Mouse (Mus musculus): ENCODE data around the gene Racgap1. TPM values are rescaled to one million over a fixed set of nuclear protein-coding genes. Genes with fewer than 3 reads are reported as not detected.

Gene Racgap1
- 146 TPM in 2 replicates for polyA plus RNA-seq (2016; fragmentation: Nextera tagmentation; extraction: Ambion mirVana)

GRCm38 (mm10) chr15:99651163-99651872, at the start of gene Racgap1:
TSS of gene Racgap1 (minus strand) at chr15:99651656.
- Histone ChIP-seq H3K9me3 (no peaks in the 10 kb centered on the region), H3K27ac (replicated peaks) (peak within 1 kb of the TSS; percentile 94), H3K4me3 (peak within 1 kb of the TSS; percentile 96), H3K27me3 (replicated peaks; ENCODE audit: low read depth, poor library complexity, severe bottlenecking) (peaks cover 41% of the 10 kb centered on the region), H3K36me3 (replicated peaks) (no peaks in the 10 kb centered on the region), H3K4me1 (peaks cover 64% of the 10 kb centered on the region)
- DNase-seq (ENCODE audit: low spot score): peak; percentile 97
- under 1% methylated on average over 68 of the region's 68 CpGs for WGBS

GRCm38 (mm10) chr15:99700219-99701106, 49.0 kb upstream of the Racgap1 start:
- Histone ChIP-seq H3K27ac (replicated peaks) (0 out of 2 replicates have a peak overlapping the region, but pooled peaks have one; percentile 100), H3K27me3 (replicated peaks; ENCODE audit: low read depth, poor library complexity, severe bottlenecking) (peaks cover 35% of the 10 kb centered on the region), H3K36me3 (replicated peaks) (peaks cover 23% of the 10 kb centered on the region), H3K9me3 (no peaks in the 10 kb centered on the region), H3K4me1 (peaks cover 48% of the 10 kb centered on the region), H3K4me3 (0 out of 2 replicates have a peak overlapping the region, but pooled peaks have one; percentile 1)
- DNase-seq (ENCODE audit: low spot score): no peak
- WGBS: 85% methylated on average over 18 of the region's 18 CpGs

GRCm38 (mm10) chr15:99699715-99700114, 48.3 kb upstream of the Racgap1 start:
- H3K4me1 ChIP-seq: peaks cover 45% of the 10 kb centered on the region

GRCm38 (mm10) chr15:99698533-99699085, 47.2 kb upstream of the Racgap1 start:
- WGBS: 35% methylated on average over 20 of the region's 20 CpGs
- Histone ChIP-seq H3K4me1 (peaks cover 34% of the 10 kb centered on the region), H3K27me3 (replicated peaks; ENCODE audit: low read depth, poor library complexity, severe bottlenecking) (peaks cover 41% of the 10 kb centered on the region), H3K4me3 (0 out of 2 replicates have a peak overlapping the region, but pooled peaks have one; percentile 28), H3K27ac (replicated peaks) (no peak overlapping the region), H3K36me3 (replicated peaks) (peaks cover 7% of the 10 kb centered on the region), H3K9me3 (no peaks in the 10 kb centered on the region)
- no peak for DNase-seq (ENCODE audit: low spot score)

More at GRCm38 (mm10) chr15:99699715-99700114, 48.3 kb upstream of the Racgap1 start:
- no peak overlapping the region for H3K27ac ChIP-seq (replicated peaks)
- DNase-seq (ENCODE audit: low spot score): no peak
- 87% methylated on average over 10 of the region's 10 CpGs for WGBS
- peaks cover 18% of the 10 kb centered on the region for H3K36me3 ChIP-seq (replicated peaks)
- no peaks in the 10 kb centered on the region for H3K9me3 ChIP-seq
- peaks cover 41% of the 10 kb centered on the region for H3K27me3 ChIP-seq (replicated peaks; ENCODE audit: low read depth, poor library complexity, severe bottlenecking)
- no peak overlapping the region for H3K4me3 ChIP-seq

- Histone ChIP-seq H3K27me3 (replicated peaks; ENCODE audit: low read depth, poor library complexity, severe bottlenecking) (peaks cover 50% of the 10 kb centered on the region), H3K4me1 (peaks cover 23% of the 10 kb centered on the region), H3K4me3 (no peak overlapping the region), H3K36me3 (replicated peaks) (no peaks in the 10 kb centered on the region), H3K9me3 (no peaks in the 10 kb centered on the region), H3K27ac (replicated peaks) (no peak overlapping the region)
- 31% methylated on average over 2 of the region's 2 CpGs for WGBS
- DNase-seq (ENCODE audit: low spot score): peak; percentile 56
These were observed 45.9 kb upstream of the Racgap1 start for GRCm38 (mm10) chr15:99697309-99697708.

- Histone ChIP-seq H3K27ac (replicated peaks) (peak overlapping the region; percentile 37), H3K4me3 (no peak overlapping the region), H3K4me1 (peaks cover 30% of the 10 kb centered on the region), H3K27me3 (replicated peaks; ENCODE audit: low read depth, poor library complexity, severe bottlenecking) (peaks cover 54% of the 10 kb centered on the region), H3K36me3 (replicated peaks) (no peaks in the 10 kb centered on the region), H3K9me3 (no peaks in the 10 kb centered on the region)
- DNase-seq (ENCODE audit: low spot score): no peak
- WGBS: 68% methylated on average over 9 of the region's 9 CpGs
These were observed 40.5 kb upstream of the Racgap1 start for GRCm38 (mm10) chr15:99691976-99692375.

- Histone ChIP-seq H3K4me1 (peaks cover 30% of the 10 kb centered on the region), H3K36me3 (replicated peaks) (no peaks in the 10 kb centered on the region), H3K27me3 (replicated peaks; ENCODE audit: low read depth, poor library complexity, severe bottlenecking) (peaks cover 46% of the 10 kb centered on the region), H3K27ac (replicated peaks) (no peak overlapping the region; the same call in 1 of the 2 replicates), H3K4me3 (no peak overlapping the region), H3K9me3 (no peaks in the 10 kb centered on the region)
- 14% methylated on average over 4 of the region's 4 CpGs for WGBS
- DNase-seq (ENCODE audit: low spot score): peak; percentile 19
These were observed 39.5 kb upstream of the Racgap1 start for GRCm38 (mm10) chr15:99690924-99691323.

- Histone ChIP-seq H3K27me3 (replicated peaks; ENCODE audit: low read depth, poor library complexity, severe bottlenecking) (peaks cover 40% of the 10 kb centered on the region), H3K27ac (replicated peaks) (no peak overlapping the region), H3K9me3 (no peaks in the 10 kb centered on the region), H3K4me1 (peaks cover 30% of the 10 kb centered on the region), H3K36me3 (replicated peaks) (no peaks in the 10 kb centered on the region), H3K4me3 (no peak overlapping the region)
- WGBS: 7% methylated on average over 4 of the region's 4 CpGs
- peak; percentile 66 for DNase-seq (ENCODE audit: low spot score)
These were observed 37.3 kb upstream of the Racgap1 start for GRCm38 (mm10) chr15:99688712-99689111.

- 94% methylated on average over 5 of the region's 5 CpGs for WGBS
- H3K9me3 ChIP-seq: no peaks in the 10 kb centered on the region
- H3K4me1 ChIP-seq: peaks cover 12% of the 10 kb centered on the region
- no peak overlapping the region for H3K4me3 ChIP-seq
- no peak for DNase-seq (ENCODE audit: low spot score)
- no peak overlapping the region for H3K27ac ChIP-seq (replicated peaks)
- peaks cover 7% of the 10 kb centered on the region; the same call in 1 of the 2 replicates for H3K27me3 ChIP-seq (replicated peaks; ENCODE audit: low read depth, poor library complexity, severe bottlenecking)
- H3K36me3 ChIP-seq (replicated peaks): no peaks in the 10 kb centered on the region
These were observed 32.7 kb upstream of the Racgap1 start for GRCm38 (mm10) chr15:99684156-99684555.

- WGBS: 89% methylated on average over 7 of the region's 7 CpGs
- peak; percentile 34 for DNase-seq (ENCODE audit: low spot score)
- Histone ChIP-seq H3K27me3 (replicated peaks; ENCODE audit: low read depth, poor library complexity, severe bottlenecking) (peaks cover 9% of the 10 kb centered on the region; the same call in 1 of the 2 replicates), H3K4me3 (no peak overlapping the region), H3K4me1 (peaks cover 16% of the 10 kb centered on the region), H3K36me3 (replicated peaks) (no peaks in the 10 kb centered on the region), H3K27ac (replicated peaks) (no peak overlapping the region), H3K9me3 (no peaks in the 10 kb centered on the region)
These were observed 31.4 kb upstream of the Racgap1 start for GRCm38 (mm10) chr15:99682880-99683279.

- peak overlapping the region; percentile 44; the same call in 1 of the 2 replicates for H3K27ac ChIP-seq (replicated peaks)
- WGBS: 63% methylated on average over 7 of the region's 7 CpGs
These were observed 27.6 kb upstream of the Racgap1 start for GRCm38 (mm10) chr15:99679008-99679407.

More at GRCm38 (mm10) chr15:99679008-99679407, 27.6 kb upstream of the Racgap1 start:
- Histone ChIP-seq H3K27me3 (replicated peaks; ENCODE audit: low read depth, poor library complexity, severe bottlenecking) (peaks cover 34% of the 10 kb centered on the region), H3K4me3 (no peak overlapping the region), H3K36me3 (replicated peaks) (no peaks in the 10 kb centered on the region), H3K4me1 (peaks cover 35% of the 10 kb centered on the region), H3K9me3 (no peaks in the 10 kb centered on the region)
- no peak for DNase-seq (ENCODE audit: low spot score)

Data from embryonic facial prominence, embryonic 10.5 days (tissue).